Mouse (Mus musculus) MEL (cell line): Measurements from ENCODE around the gene Pstpip1. TPM values are rescaled to one million over a fixed set of nuclear protein-coding genes. Genes with fewer than 3 reads are reported as not detected.

Experiments used
- DNase-seq: peaks from one replicate; pipeline ENCODE4 v3.0.0; 2011; ENCODE audit warnings: low read depth, low spot score
- H3K27ac ChIP-seq: 2 replicates; pipeline ENCODE4 v1.5.1; 2012; ENCODE audit warnings: low read depth, mild to moderate bottlenecking, control low read depth, low read length, moderate library complexity; ENCODE audit not compliant: control insufficient read depth
- H3K27me3 ChIP-seq, 2 experiments: fragments of 150-350 bp in 1 of 2; sonication (generic) in 1 of 2; 2 replicates each; pipeline ENCODE4 v1.6.1; 2012; ENCODE audit warnings: low read length in 2 of 2, mild to moderate bottlenecking in 2 of 2, improper control_type of control experiment in 1 of 2, moderate library complexity in 1 of 2; ENCODE audit not compliant: insufficient read depth in 2 of 2, control insufficient read depth in 1 of 2
- H3K36me3 ChIP-seq, 2 experiments: 2 replicates each; pipeline ENCODE4 v1.6.1; 2012 to 2014; ENCODE audit warnings: low read length in 2 of 2, improper control_type of control experiment in 1 of 2, inconsistent platforms in 1 of 2, mild to moderate bottlenecking in 1 of 2; ENCODE audit not compliant: insufficient read depth in 2 of 2, control insufficient read depth in 1 of 2
- H3K4me1 ChIP-seq, 2 experiments: fragments of 150-350 bp in 1 of 2; sonication (generic) in 1 of 2; 2 replicates each; pipeline ENCODE4 v1.6.1; 2012; ENCODE audit warnings: low read length in 2 of 2, improper control_type of control experiment in 1 of 2, mild to moderate bottlenecking in 1 of 2; ENCODE audit not compliant: insufficient read depth in 2 of 2, control insufficient read depth in 1 of 2
- H3K4me3 ChIP-seq, 2 experiments: fragments of 150-350 bp in 1 of 2; sonication (generic) in 1 of 2; 2 replicates each; pipeline ENCODE4 v1.5.1; 2012; ENCODE audit warnings: low read depth in 2 of 2, low read length in 2 of 2, mild to moderate bottlenecking in 2 of 2, moderate library complexity in 2 of 2, control low read depth in 1 of 2, improper control_type of control experiment in 1 of 2; ENCODE audit not compliant: control insufficient read depth in 1 of 2, insufficient read depth in 1 of 2
- H3K79me2 ChIP-seq: 2 replicates; pipeline ENCODE4 v1.6.1; 2012; ENCODE audit warnings: mild to moderate bottlenecking, low read length, moderate library complexity; ENCODE audit not compliant: control insufficient read depth, poor library complexity, insufficient read depth
- H3K9ac ChIP-seq: 2 replicates; pipeline ENCODE4 v1.6.1; 2012; ENCODE audit warnings: low read depth, mild to moderate bottlenecking, control low read depth, low read length, moderate library complexity; ENCODE audit not compliant: control insufficient read depth, poor library complexity, severe bottlenecking
- H3K9me3 ChIP-seq: fragments of 150-350 bp; sonication (generic); replicated peaks from 2 replicates; pipeline ENCODE4 v1.6.1; 2012; ENCODE audit warnings: mild to moderate bottlenecking, low read length, improper control_type of control experiment, moderate library complexity; ENCODE audit not compliant: insufficient read depth
- BHLHE40 ChIP-seq: IDR thresholded peaks from 2 replicates; pipeline ENCODE4 v1.6.1; 2012; ENCODE audit warnings: low read depth, mild to moderate bottlenecking, inconsistent platforms, low read length, improper control_type of control experiment, borderline replicate concordance
- CHD1 ChIP-seq: IDR thresholded peaks from 2 replicates; pipeline ENCODE4 v1.6.1; 2012; ENCODE audit warnings: low read depth, mild to moderate bottlenecking, inconsistent platforms, low read length, improper control_type of control experiment
- CTCF ChIP-seq, 3 experiments: IDR thresholded peaks in 2 of 3; conservative IDR thresholded peaks in 1 of 3; 2 replicates each; pipeline ENCODE4 v1.5.1; 2011 to 2012; ENCODE audit warnings: low read length in 3 of 3, low read depth in 2 of 3, mild to moderate bottlenecking in 2 of 3, improper control_type of control experiment in 1 of 3, inconsistent platforms in 1 of 3, mixed read lengths in 1 of 3, moderate library complexity in 1 of 3; ENCODE audit not compliant: control insufficient read depth in 1 of 3, insufficient read depth in 1 of 3, poor library complexity in 1 of 3, severe bottlenecking in 1 of 3
- ELF1 ChIP-seq: IDR thresholded peaks from 2 replicates; pipeline ENCODE4 v1.6.1; 2014; ENCODE audit warnings: low read depth, mild to moderate bottlenecking, inconsistent platforms, low read length, improper control_type of control experiment, moderate library complexity
- EP300 ChIP-seq, 2 experiments: IDR thresholded peaks; 2 replicates each; pipeline ENCODE4 v1.6.1; 2011; ENCODE audit warnings: improper control_type of control experiment in 2 of 2, low read length in 2 of 2, low read depth in 1 of 2, mild to moderate bottlenecking in 1 of 2
- ETS1 ChIP-seq: IDR thresholded peaks from 2 replicates; pipeline ENCODE4 v1.6.1; 2012; ENCODE audit warnings: low read depth, mild to moderate bottlenecking, inconsistent platforms, low read length, improper control_type of control experiment, moderate library complexity
- GABPA ChIP-seq: IDR thresholded peaks from 2 replicates; pipeline ENCODE4 v1.6.1; 2012; ENCODE audit warnings: low read depth, mild to moderate bottlenecking, inconsistent platforms, low read length, improper control_type of control experiment, moderate library complexity
- GATA1 ChIP-seq: IDR thresholded peaks from 2 replicates; pipeline ENCODE4 v1.6.1; 2011; ENCODE audit warnings: low read depth, low read length, improper control_type of control experiment
- HCFC1 ChIP-seq: IDR thresholded peaks from 2 replicates; pipeline ENCODE4 v1.6.1; 2012; ENCODE audit warnings: low read depth, mild to moderate bottlenecking, inconsistent platforms, low read length, improper control_type of control experiment, moderate library complexity
- JUND ChIP-seq: IDR thresholded peaks from 2 replicates; pipeline ENCODE4 v1.6.1; 2011; ENCODE audit warnings: low read depth, mild to moderate bottlenecking, improper control_type of control experiment, low read length
- KAT2A ChIP-seq: conservative IDR thresholded peaks from 2 replicates; pipeline ENCODE4 v1.6.1; 2012; ENCODE audit warnings: low read depth, low read length, improper control_type of control experiment, inconsistent platforms
- MAFK ChIP-seq: IDR thresholded peaks from 2 replicates; pipeline ENCODE4 v1.6.1; 2011; ENCODE audit warnings: low read depth, mild to moderate bottlenecking, low read length, improper control_type of control experiment, borderline replicate concordance
- MAX ChIP-seq: IDR thresholded peaks from 2 replicates; pipeline ENCODE4 v1.6.1; 2011; ENCODE audit warnings: low read length, improper control_type of control experiment
- MAZ ChIP-seq: IDR thresholded peaks from 2 replicates; pipeline ENCODE4 v1.6.1; 2012; ENCODE audit warnings: low read depth, mild to moderate bottlenecking, inconsistent platforms, low read length, improper control_type of control experiment
- MXI1 ChIP-seq: IDR thresholded peaks from 2 replicates; pipeline ENCODE4 v1.6.1; 2011; ENCODE audit warnings: mild to moderate bottlenecking, low read depth, low read length, improper control_type of control experiment
- MYC ChIP-seq: IDR thresholded peaks from 2 replicates; pipeline ENCODE4 v1.6.1; 2011; ENCODE audit warnings: low read depth, mild to moderate bottlenecking, low read length, improper control_type of control experiment, moderate library complexity
- NRF1 ChIP-seq: IDR thresholded peaks from 2 replicates; pipeline ENCODE4 v1.6.1; 2014; ENCODE audit warnings: low read depth, mild to moderate bottlenecking, inconsistent platforms, low read length, improper control_type of control experiment, moderate library complexity; ENCODE audit not compliant: poor library complexity, insufficient read depth, severe bottlenecking
- POLR2A ChIP-seq, 2 experiments: IDR thresholded peaks; 2 replicates each; pipeline ENCODE4 v1.6.1; 2011 to 2012; ENCODE audit warnings: low read length in 2 of 2, mild to moderate bottlenecking in 2 of 2, control low read depth in 1 of 2, improper control_type of control experiment in 1 of 2, low read depth in 1 of 2, moderate library complexity in 1 of 2; ENCODE audit not compliant: control insufficient read depth in 1 of 2, insufficient read depth in 1 of 2, poor library complexity in 1 of 2
- POLR2AphosphoS2 ChIP-seq: IDR thresholded peaks from 2 replicates; pipeline ENCODE4 v1.6.1; 2011; ENCODE audit warnings: low read length, improper control_type of control experiment
- RAD21 ChIP-seq: IDR thresholded peaks from 2 replicates; pipeline ENCODE4 v1.6.1; 2011; ENCODE audit warnings: mild to moderate bottlenecking, low read depth, low read length, improper control_type of control experiment
- RCOR1 ChIP-seq: IDR thresholded peaks from 2 replicates; pipeline ENCODE4 v1.6.1; 2012; ENCODE audit warnings: low read depth, mild to moderate bottlenecking, inconsistent platforms, low read length, improper control_type of control experiment
- SMC3 ChIP-seq: IDR thresholded peaks from 2 replicates; pipeline ENCODE4 v1.6.1; 2011; ENCODE audit warnings: low read depth, low read length, improper control_type of control experiment
- USF1 ChIP-seq: IDR thresholded peaks from 2 replicates; pipeline ENCODE4 v1.6.1; 2014; ENCODE audit warnings: low read depth, mild to moderate bottlenecking, inconsistent platforms, low read length, improper control_type of control experiment, moderate library complexity
- ZKSCAN1 ChIP-seq: IDR thresholded peaks from 2 replicates; pipeline ENCODE4 v1.6.1; 2012; ENCODE audit warnings: low read depth, mild to moderate bottlenecking, inconsistent platforms, low read length, improper control_type of control experiment, moderate library complexity
- ZMIZ1 ChIP-seq: IDR thresholded peaks from 2 replicates; pipeline ENCODE4 v1.6.1; 2012; ENCODE audit warnings: low read depth, mild to moderate bottlenecking, inconsistent platforms, low read length, improper control_type of control experiment, moderate library complexity
- ZNF384 ChIP-seq: IDR thresholded peaks from 2 replicates; pipeline ENCODE4 v1.6.1; 2012; ENCODE audit warnings: low read depth, mild to moderate bottlenecking, inconsistent platforms, low read length, improper control_type of control experiment
- polyA plus RNA-seq, 2 experiments: library from polyadenylated mRNA; stranded (reverse) in 1 of 2; unstranded in 1 of 2; fragments of >175 nt in 1 of 2; fragments of >200 nt in 1 of 2; gene quantifications; 2 replicates each; pipeline versions ENCODE4 v1.2.1 to v1.2.4; 2012; ENCODE audit warnings: low replicate concordance in 2 of 2, low read depth in 1 of 2; ENCODE audit not compliant: insufficient read length in 2 of 2, insufficient read depth in 1 of 2, missing spikeins in 1 of 2
- total RNA-seq: library from RNA; depleted of rRNA; stranded (reverse); fragments of 300-350 nt; gene quantifications from 2 replicates; pipeline ENCODE4 v1.2.3, GENCODE M21; 2012

The Pstpip1 gene
- total and polyA plus RNA-seq, 3 experiments: 0.04 to 0.22 TPM; not detected in 1

DNA sequence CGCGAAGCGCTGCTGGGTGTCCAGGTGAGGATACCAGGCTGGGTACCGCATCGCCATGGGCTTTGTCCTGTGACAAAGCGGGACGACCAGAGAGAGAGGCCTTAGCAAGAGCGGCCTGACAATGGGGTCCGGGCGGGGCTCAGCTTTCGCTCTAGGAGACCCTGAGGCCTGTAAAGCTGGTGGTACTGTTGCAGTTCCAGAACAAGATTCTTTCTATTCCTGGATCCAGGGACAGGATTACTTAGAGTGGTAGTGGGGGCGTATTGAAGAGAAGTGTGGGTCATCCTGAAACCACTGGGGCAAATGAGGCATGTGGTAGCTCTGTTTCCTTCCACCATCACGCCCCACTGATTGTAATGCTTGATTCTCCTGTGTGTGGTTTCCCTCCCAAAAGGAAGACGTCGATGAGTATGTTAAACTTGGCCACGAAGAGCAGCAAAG is 47.6 kb upstream of the Pstpip1 start (continued):
- TF ChIP-seq NRF1 (no peak), ZMIZ1 (no peak)

DNA sequence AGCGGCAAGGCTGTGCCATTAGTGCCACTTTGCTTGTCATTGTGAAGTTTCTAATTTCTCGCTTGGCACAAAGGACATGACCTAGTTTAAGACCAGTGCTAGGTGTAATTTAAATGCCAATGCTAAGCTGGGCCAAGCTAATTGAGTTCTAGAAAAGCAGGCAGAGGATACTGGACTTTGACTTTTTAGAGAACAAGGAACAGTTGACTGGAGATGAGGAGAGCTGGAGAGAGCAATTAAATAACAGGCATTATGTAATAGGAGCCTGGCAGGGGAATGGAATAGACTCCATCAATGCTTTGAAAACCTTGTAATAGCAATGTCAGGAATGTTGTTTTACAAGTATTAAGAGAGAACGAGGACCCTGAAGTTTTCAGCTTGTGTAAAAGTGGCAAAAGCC is 36.0 kb upstream of the Pstpip1 start:
- peaks cover 0 to 7% of the 10 kb centered on the region in 2 experiments; a peak in 2 of 4 replicates for H3K36me3 ChIP-seq
- no peak for DNase-seq
- TF ChIP-seq POLR2A (IDR thresholded peaks at IDR 0.05; ENCODE audit: control insufficient read depth in 1 of 2, insufficient read depth in 1 of 2, low read depth in 1 of 2, low read length in 2 of 2, poor library complexity in 1 of 2): no peak
- TF ChIP-seq ETS1: no peak
- no peak for TF ChIP-seq GATA1
- TF ChIP-seq ZMIZ1: no peak
- no peak for TF ChIP-seq MAX
- TF ChIP-seq ZNF384: no peak
- TF ChIP-seq ELF1: no peak
- no peak for TF ChIP-seq CTCF (IDR thresholded peaks at IDR 0.05 in 2 of 3, conservative IDR thresholded peaks at IDR 0.05 in 1 of 3; ENCODE audit: control insufficient read depth in 1 of 3, insufficient read depth in 1 of 3, low read depth in 2 of 3, low read length in 3 of 3, poor library complexity in 1 of 3, severe bottlenecking in 1 of 3)
- no peak for TF ChIP-seq HCFC1
- TF ChIP-seq POLR2AphosphoS2: no peak
- TF ChIP-seq NRF1: no peak
- no peak for TF ChIP-seq MAFK
- TF ChIP-seq ZKSCAN1: no peak
- no peak for TF ChIP-seq MXI1
- TF ChIP-seq MYC: no peak
- no peak for TF ChIP-seq RCOR1

DNA sequence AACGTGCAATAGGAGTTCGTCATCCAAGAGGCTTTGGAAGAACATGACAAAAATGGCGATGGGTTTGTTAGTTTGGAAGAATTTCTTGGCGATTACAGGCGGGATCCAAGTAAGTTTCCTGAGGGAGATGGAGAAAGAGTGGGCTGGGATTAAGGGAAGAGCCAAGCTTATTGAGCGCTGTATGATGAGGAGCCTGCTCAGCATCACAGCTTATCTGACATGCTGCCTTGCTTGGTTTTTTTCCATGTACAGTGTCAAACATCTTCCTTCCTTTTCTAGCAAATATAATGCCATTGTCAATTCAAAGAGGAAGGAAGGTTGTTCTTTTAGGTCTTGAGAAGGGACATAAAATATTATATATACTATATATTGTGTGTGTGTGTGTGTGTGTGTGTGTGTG is 33.6 kb upstream of the Pstpip1 start:
- TF ChIP-seq POLR2AphosphoS2 (no peak), SMC3 (no peak), KAT2A (no peak), BHLHE40 (no peak), USF1 (no peak), MAZ (no peak), RAD21 (no peak), JUND (no peak), GATA1 (no peak), HCFC1 (no peak), NRF1 (no peak), GABPA (no peak), MXI1 (no peak), MYC (no peak), ZKSCAN1 (no peak), CHD1 (no peak), EP300 (IDR thresholded peaks at IDR 0.05; ENCODE audit: low read depth in 1 of 2, low read length in 2 of 2) (no peak)
- TF ChIP-seq, all 39 proteins: peak for 0
- no peak overlapping the region for H3K9ac ChIP-seq
- H3K4me3 ChIP-seq: no peak overlapping the region
- no peaks in the 10 kb centered on the region for H3K9me3 ChIP-seq
- H3K36me3 ChIP-seq: peaks cover 0 to 11% of the 10 kb centered on the region in 2 experiments; a peak in 2 of 4 replicates
- no peak for DNase-seq
- no peaks in the 10 kb centered on the region for H3K79me2 ChIP-seq
- H3K27ac ChIP-seq: no peak overlapping the region
- no peaks in the 10 kb centered on the region for H3K27me3 ChIP-seq
- no peaks in the 10 kb centered on the region for H3K4me1 ChIP-seq

More for the DNA sequence above, 36.0 kb upstream of the Pstpip1 start:
- H3K4me1 ChIP-seq: no peaks in the 10 kb centered on the region
- no peak overlapping the region for H3K4me3 ChIP-seq
- H3K9ac ChIP-seq: no peak overlapping the region
- no peaks in the 10 kb centered on the region for H3K79me2 ChIP-seq
- H3K9me3 ChIP-seq: no peaks in the 10 kb centered on the region
- H3K27me3 ChIP-seq: no peaks in the 10 kb centered on the region
- H3K27ac ChIP-seq: no peak overlapping the region
